Mouse (Mus musculus): Measurements from ENCODE around the gene Aak1.

GRCm38 (mm10) chr6:86816586-86816985 is 32.7 kb upstream of the Aak1 start:
- TF ChIP-seq CTCF (IDR thresholded peaks at IDR 0.05; ENCODE audit: low read depth) (peak; percentile 68), EP300 (IDR thresholded peaks at IDR 0.05; ENCODE audit: low read depth) (no peak)

All from liver, postnatal 0 days (tissue).